Mouse (Mus musculus) cerebellum, postnatal 4 days (tissue): Measurements from ENCODE around the gene Usp12.

ENCODE experiments used
- DNase-seq, 2 experiments: peaks; one replicate each; pipeline ENCODE4 v3.0.0; 2022; ENCODE audit warnings: low spot score in 2 of 2, mixed read lengths in 1 of 2

The Usp12 gene

DNA sequence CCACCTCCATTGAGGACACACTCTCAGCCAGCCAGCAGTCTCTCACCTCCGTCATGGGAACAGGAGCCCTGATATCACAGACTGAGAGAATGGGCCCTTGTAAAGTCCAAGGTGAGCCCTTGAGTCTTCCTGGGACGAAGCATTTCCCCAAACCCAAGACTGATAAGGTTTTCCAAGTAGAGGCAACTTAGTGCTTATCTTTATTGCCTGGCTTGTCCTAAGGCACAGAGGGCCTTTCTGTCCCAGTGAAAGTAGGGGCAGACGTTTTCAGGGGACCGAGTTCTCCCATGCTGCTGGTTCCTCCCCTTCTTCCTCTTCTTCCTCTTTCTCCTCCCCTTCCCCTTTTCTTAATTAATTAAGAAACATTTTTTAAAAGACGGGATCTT lies 101.8 kb downstream of the Usp12 start:
- no peak for DNase-seq

DNA sequence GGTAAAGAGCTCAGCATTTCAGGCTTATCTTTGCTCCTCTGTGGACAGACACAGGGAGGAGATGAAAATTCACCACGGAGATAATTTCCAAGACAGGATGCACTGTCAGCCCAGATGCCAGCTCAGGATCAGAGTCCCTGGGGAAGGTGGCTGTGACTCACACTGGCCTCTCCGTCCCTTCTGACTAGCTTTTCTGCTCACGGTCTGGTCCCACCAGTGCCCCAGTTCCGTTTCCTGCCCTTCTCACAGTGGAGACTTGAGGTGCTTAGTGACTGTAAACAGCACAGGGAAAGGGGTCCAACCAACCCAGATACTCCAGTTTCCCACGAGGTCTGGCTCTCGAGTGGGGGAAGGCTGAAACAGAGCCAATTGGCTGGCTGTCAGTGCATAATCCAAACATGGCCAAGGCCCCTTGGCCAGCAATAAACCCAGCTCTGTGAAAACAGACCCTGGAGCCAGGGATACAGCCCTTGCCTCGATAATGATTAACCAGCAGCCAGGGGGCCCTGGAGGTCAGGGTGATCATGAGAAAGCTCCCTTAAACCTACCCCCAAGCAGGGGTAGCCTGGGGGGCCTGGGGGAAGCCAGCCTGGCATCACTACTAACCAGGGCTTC lies 102.3 kb downstream of the Usp12 start:
- peak in 1 of 2 experiments; percentile 56 for DNase-seq

DNA sequence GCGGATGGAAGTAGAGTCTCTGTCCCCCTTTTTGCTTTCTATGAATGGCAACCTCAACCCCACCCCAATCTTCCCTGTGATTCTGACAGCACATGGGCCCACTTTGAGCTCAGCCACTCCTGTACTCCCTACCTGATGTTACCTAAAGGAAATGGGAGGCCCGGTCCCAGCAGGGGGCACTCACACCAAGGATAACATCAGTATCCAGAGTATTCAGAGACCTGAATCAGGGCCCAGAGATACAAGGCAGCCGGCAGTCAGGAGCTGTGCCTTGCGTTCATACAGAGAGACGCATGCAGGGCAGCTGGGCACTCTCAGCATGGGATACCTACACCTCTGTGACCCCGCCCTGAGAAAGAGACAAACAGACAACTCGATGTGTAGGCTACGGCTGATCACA lies 103.1 kb downstream of the Usp12 start:
- no peak for DNase-seq

DNA sequence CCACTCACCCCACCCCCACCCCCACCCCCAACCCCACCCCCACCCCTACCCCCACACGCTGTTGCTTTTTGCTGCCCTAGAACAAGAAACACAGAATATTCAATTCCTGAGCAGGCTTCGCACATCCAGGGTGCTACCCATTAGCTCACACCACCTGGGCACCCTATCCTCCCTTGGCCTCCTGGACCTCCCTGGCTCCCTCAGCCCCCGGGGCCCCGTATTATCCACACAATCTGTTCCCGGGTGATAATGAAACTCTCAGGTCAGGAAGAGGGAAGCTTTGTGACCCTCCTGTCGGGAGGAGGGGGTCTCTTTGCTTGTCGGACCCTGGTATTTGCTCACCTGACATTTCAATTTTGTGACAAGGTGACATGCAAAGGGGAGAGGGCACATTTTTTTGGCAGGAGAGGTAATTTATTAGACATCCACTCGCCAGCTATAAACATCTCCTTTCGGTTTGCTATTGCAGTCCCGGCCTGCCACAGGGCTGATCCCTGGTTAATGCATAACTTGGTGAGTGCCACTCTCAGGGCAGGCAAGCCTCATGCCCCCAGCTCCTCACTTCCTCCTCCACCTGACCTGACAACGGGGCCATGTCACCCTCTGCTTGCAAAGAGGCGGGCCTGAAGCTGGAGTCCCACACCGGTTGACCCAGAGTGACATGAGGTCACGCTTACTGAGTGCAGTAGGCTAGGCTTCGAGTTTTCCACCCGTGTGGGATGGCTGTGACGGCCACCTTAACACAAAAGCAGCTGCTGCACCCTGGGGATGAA lies 107.1 kb downstream of the Usp12 start:
- no peak for DNase-seq

DNA sequence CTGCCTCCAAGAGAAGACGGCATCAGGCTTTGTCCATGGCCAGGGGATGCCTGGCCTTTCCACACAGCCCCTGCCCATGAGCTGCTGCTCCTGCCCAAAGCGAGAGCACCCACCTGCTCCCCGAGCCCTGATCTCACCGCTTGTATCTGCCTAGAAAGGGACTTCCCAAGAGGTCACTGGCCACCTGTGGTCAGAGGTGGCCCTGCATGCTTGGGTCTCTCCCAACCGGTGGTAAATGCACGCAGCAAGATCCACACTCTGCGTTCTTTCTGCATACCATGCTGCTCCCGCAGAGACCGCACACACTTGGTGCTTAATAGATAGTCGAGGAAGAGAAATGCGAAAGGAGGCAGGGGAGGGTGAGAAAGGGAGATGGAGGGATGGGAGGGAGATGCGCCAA lies 107.9 kb downstream of the Usp12 start:
- no peak for DNase-seq
